24 mouse cellular contexts compared by ENCODE assay signal in genomic region chr1:34259898-34260297, GRCm38 (mm10).
DNase-seq lines count a peak whose midpoint lies in the region; ATAC-seq and TF ChIP-seq lines count a peak whose summit lies in the region.
"Had no signal": no experiment of that assay in that cellular context is flagged by ENCODE, and none has a peak within 500 bp of the region (broad histone marks: within the 10 kb centered on the region; RNA-seq: fewer than 3 reads in every experiment).

No protein-coding gene starts in this region.

- H3K36me3 ChIP-seq in heart, embryonic 12.5 days: peaks cover 85% of the 10 kb centered on the region
- H3K36me3 ChIP-seq in heart, postnatal 0 days (replicated peaks; ENCODE audit: control insufficient read depth, insufficient read depth, low read length): peaks cover 94% of the 10 kb centered on the region
- H3K36me3 ChIP-seq in heart, embryonic 11.5 days (ENCODE audit: control insufficient read depth, insufficient read depth, low read length): peaks cover 11% of the 10 kb centered on the region

- TF ChIP-seq CTCF in heart, postnatal 0 days (IDR thresholded peaks at IDR 0.05; ENCODE audit: low read depth): no peak

- ATAC-seq in heart, embryonic 12.5 days (ENCODE audit: insufficient number of reproducible peaks, low FRiP score): no peak
- peak; percentile 17; the same call in 1 of the 2 replicates for ATAC-seq in heart, postnatal 0 days (ENCODE audit: insufficient read depth, low read depth)
- no peak for ATAC-seq in heart, embryonic 11.5 days (replicated peaks; ENCODE audit: insufficient number of reproducible peaks, low FRiP score, low TSS enrichment)
- peak; percentile 84 for ATAC-seq in megakaryocyte progenitor cell, adult 5-6 weeks (replicated peaks; ENCODE audit: poor library complexity)
- ATAC-seq: forebrain, embryonic 16.5 days; inflammation-experienced regulatory T-cells, adult 6 months; Patski had no signal

- peak overlapping the region; percentile 29; the same call in 1 of the 2 replicates for H3K27ac ChIP-seq in heart, embryonic 12.5 days (ENCODE audit: poor library complexity, severe bottlenecking)
- H3K27ac ChIP-seq in heart, postnatal 0 days (ENCODE audit: low read depth): no peak overlapping the region
- H3K27ac ChIP-seq in heart, embryonic 11.5 days (ENCODE audit: low read depth, low read length): no peak overlapping the region
- H3K27ac ChIP-seq: hindbrain, embryonic 10.5 days; hindbrain, embryonic 15.5 days; limb, embryonic 13.5 days; liver, embryonic 15.5 days had no signal

- no peak overlapping the region for H3K4me3 ChIP-seq in heart, embryonic 12.5 days
- H3K4me3 ChIP-seq in heart, postnatal 0 days (ENCODE audit: low read depth, low read length): no peak overlapping the region
- H3K4me3 ChIP-seq in heart, embryonic 11.5 days (ENCODE audit: low read depth, low read length): no peak overlapping the region
- H3K4me3 ChIP-seq: erythroblast, embryonic 14.5 days; hindbrain, embryonic 10.5 days; hindbrain, embryonic 15.5 days; limb, embryonic 13.5 days; liver, embryonic 15.5 days had no signal

- no peak overlapping the region for H3K4me2 ChIP-seq in heart, embryonic 12.5 days
- H3K4me2 ChIP-seq in heart, postnatal 0 days (ENCODE audit: low read depth, low read length): no peak overlapping the region
- H3K4me2 ChIP-seq in heart, embryonic 11.5 days: no peak overlapping the region
- H3K4me2 ChIP-seq: hindbrain, embryonic 15.5 days; limb, embryonic 13.5 days; liver, embryonic 15.5 days had no signal

- no peaks in the 10 kb centered on the region for H3K27me3 ChIP-seq in heart, embryonic 12.5 days (replicated peaks)
- H3K27me3 ChIP-seq in heart, postnatal 0 days (ENCODE audit: control insufficient read depth, insufficient read depth, low read length): no peaks in the 10 kb centered on the region
- H3K27me3 ChIP-seq in heart, embryonic 11.5 days (ENCODE audit: control insufficient read depth, insufficient read depth, low read length): no peaks in the 10 kb centered on the region
- H3K27me3 ChIP-seq: hindbrain, embryonic 15.5 days; limb, embryonic 13.5 days; liver, embryonic 15.5 days; Patski had no signal

- WGBS in heart, embryonic 12.5 days: 57% methylated on average over 8 of the region's 8 CpGs
- 42% methylated on average over 8 of the region's 8 CpGs for WGBS in heart, postnatal 0 days
- 72% methylated on average over 8 of the region's 8 CpGs for WGBS in heart, embryonic 11.5 days (ENCODE audit: insufficient replicate concordance)

- DNase-seq in heart, postnatal 4 days: no peak
- no peak for DNase-seq in heart, postnatal 0 days (ENCODE audit: low spot score)
- DNase-seq in c-Kit-positive CD71-positive TER-119-negative erythroid progenitor cells, embryonic 14.5 days (ENCODE audit: low read depth): peak; percentile 21
- no peak for DNase-seq in gastrocnemius, postnatal 4 days (ENCODE audit: low spot score in 2 of 2)
- DNase-seq: adrenal gland, postnatal 14 days; cerebellum, adult 18-20 months; cerebellum, postnatal 10 days; kidney, adult 2 months; kidney, postnatal 36 days; lung, postnatal 4 days; midbrain, embryonic 14.5 days; thymus, adult 2 months; thymus, postnatal 36 days had no signal

- H3K4me1 ChIP-seq in heart, embryonic 12.5 days (replicated peaks): peaks cover 16% of the 10 kb centered on the region
- peaks cover 12% of the 10 kb centered on the region for H3K4me1 ChIP-seq in heart, postnatal 0 days (ENCODE audit: control insufficient read depth, insufficient read depth)
- H3K4me1 ChIP-seq in heart, embryonic 11.5 days (ENCODE audit: control insufficient read depth, insufficient read depth, low read length): 0 out of 2 replicates have a peak, but pooled peaks cover 3% of the 10 kb centered on the region
- H3K4me1 ChIP-seq: hindbrain, embryonic 10.5 days; hindbrain, embryonic 15.5 days; limb, embryonic 13.5 days had no signal

- no peaks in the 10 kb centered on the region for H3K9me3 ChIP-seq in heart, embryonic 12.5 days (replicated peaks)
- H3K9me3 ChIP-seq in heart, postnatal 0 days (replicated peaks; ENCODE audit: control insufficient read depth, low read length): no peaks in the 10 kb centered on the region
- no peaks in the 10 kb centered on the region for H3K9me3 ChIP-seq in heart, embryonic 11.5 days (replicated peaks; ENCODE audit: control insufficient read depth, low read length)
- H3K9me3 ChIP-seq: hindbrain, embryonic 10.5 days; hindbrain, embryonic 15.5 days; limb, embryonic 13.5 days; liver, embryonic 15.5 days had no signal

- no peak for TF ChIP-seq EP300 in heart, postnatal 0 days (IDR thresholded peaks at IDR 0.05; ENCODE audit: low read depth)

- no peak overlapping the region for H3K9ac ChIP-seq in heart, embryonic 12.5 days
- H3K9ac ChIP-seq in heart, postnatal 0 days (replicated peaks; ENCODE audit: low read depth, low read length): no peak overlapping the region
- no peak overlapping the region for H3K9ac ChIP-seq in heart, embryonic 11.5 days (ENCODE audit: low read depth, low read length)
- H3K9ac ChIP-seq: hindbrain, embryonic 15.5 days; limb, embryonic 13.5 days; liver, embryonic 15.5 days had no signal

Comparison
In these comparisons a context has a peak if more than half of its experiments do, and no peak if none do; other contexts are left out.
1. ATAC-seq: peak in heart, postnatal 0 days (single experiment) and megakaryocyte progenitor cell, adult 5-6 weeks (single experiment); none in heart, embryonic 12.5 days (single experiment) and heart, embryonic 11.5 days (single experiment).